Mouse (Mus musculus): ENCODE measurements around the gene AL731706.2. TPM values are rescaled to one million over a fixed set of nuclear protein-coding genes. Genes with fewer than 3 reads are reported as not detected.
"Not testable (repeated sequence)": the region's sequence is repeated elsewhere in the genome, so short reads cannot be mapped to it uniquely, and the experiment has no call there.

The AL731706.2 gene
- total RNA-seq (2021): 10 to 100 TPM; 19.8 to 23.8 TPM
- long read RNA-seq, experiment 1: 0 reads
- long read RNA-seq, experiment 2: 0 reads

DNA sequence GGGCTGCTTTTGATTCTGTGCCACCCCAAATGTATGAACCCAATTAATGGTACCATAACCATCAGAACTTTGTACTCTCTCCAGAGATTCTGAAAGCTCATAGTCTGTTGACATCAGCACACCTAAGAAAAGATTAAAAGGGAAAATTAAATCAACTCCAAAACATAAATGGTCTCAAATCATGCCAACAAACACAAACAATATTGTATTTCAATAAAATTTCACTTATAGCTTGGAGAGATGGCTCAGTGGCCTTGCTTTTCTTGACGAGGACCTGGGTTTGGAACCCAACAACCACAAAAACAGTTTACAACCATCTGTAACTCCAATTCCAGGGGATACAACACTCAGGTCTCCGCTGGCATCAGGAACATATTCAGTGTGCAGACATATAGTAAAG, at the start of gene AL731706.2:
TSS of gene AL731706.2 (minus strand) at position 101 of the 400 bp plus-strand sequence.
- intact Hi-C loops (cut with DNase I): loop anchor here (5.0 to 10.0 kb wide), 2 partner anchors 161 to 398 kb away; no protein-coding TSS in a partner anchor

DNA sequence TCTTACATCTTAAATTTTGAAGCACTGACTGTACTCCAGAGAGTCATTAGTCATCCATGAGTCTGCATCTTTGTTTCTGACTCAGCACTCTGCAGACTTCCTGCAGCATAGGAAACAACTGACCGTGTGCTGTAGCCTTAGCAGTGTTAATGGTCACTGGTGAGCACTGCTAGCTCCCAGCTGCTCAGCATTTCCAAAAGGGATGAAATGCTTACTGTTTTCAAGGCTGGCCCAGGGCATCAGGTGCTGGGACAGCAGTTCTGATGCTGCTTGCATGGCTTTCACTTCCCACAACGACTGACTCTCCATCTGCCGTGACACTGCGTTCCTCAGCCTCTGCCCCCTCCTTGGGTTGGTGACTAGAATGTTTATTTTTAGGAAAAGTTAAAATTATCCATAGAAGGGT, 35.5 kb upstream of the AL731706.2 start:
- intact Hi-C loops (cut with DNase I): no loop called here
- DNase-seq: peak in 1 of 2 experiments; percentile 24

More for the DNA sequence above, at the start of gene AL731706.2:
- no peak for DNase-seq

DNA sequence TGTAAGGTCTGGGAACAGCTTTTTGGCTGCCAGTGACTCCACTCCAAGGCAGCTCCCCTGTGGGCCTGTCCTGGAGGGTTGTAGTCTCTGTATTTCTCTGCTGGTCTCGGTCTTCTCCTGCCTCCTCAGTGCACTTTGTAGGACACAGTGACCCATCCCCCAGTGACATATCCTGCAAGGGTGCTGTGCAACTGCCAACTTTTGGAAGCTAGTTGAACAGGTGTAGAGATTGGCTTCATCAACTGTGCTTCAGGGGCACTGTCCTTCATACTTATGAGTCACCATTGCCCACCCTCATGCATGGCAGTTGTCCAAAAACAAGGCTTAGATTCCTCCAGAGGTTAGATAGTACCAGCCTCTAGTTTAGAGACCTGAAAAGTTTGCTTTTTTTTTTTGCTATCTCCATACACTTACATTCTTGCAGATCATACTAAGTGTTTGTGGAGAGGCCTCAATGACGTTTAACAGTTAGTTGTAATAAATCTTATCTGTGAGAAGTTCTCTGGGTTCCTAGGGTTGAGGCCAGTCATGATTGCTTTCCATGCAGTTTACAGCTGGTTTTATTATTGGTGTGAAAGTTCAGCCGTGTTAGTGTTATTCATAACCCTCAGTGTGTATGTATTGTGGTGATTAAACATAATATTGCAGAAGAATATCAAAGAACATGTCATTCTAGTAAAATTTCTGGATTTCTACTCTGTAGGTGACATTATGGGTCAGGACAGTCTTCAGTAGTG, 34.9 kb upstream of the AL731706.2 start:
- intact Hi-C loops (cut with DNase I): no loop called here

DNA sequence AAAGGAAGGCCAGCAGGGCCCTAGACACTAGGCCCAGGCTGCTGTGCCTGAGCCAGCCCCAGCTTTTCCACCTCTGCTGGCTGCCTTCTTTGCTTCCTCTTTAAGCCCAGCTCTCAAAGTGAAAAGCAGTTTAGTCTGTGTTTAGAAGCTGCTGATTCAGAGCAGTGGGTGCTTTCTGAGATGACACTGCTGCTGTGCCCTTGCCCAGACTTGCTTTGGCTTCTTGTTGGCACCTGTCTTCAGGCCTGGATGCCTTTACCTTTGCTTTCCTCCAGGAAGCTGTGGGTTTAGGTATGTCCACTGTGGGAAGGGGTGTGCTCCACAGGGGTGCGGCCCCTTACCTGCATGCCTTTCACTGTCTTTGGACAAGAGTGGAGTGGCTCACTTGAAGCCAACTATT, 34.0 kb upstream of the AL731706.2 start:
- intact Hi-C loops (cut with DNase I): no loop called here
- no peak for DNase-seq

More for the DNA sequence above, 34.9 kb upstream of the AL731706.2 start:
- no peak for DNase-seq

DNA sequence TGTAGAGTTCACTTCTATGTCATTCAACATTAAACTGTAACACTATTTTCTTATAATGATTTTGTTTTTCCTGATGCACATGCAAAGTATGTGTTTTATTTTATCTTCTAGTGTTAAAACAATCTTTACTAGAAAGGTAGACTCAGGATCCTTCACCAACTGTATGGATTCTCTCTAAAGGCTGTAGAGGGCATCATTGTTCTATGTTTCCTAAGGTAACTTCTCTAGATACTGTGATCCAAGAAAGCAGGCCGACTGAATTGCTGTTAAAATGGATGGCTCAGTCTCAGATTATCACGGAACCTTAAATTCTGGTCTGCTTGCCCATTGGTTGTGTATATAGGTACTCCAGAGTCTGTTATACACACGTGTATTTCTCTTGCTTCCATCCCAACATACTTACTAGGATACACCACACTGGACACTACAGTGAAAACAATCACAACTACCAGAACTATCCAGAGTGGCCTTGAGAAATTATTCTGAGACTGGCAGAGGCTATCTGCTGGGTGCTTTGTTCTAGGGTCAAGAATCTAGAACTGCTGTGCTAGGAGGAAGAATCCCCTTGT, 28.9 kb upstream of the AL731706.2 start:
- no peak for DNase-seq

DNA sequence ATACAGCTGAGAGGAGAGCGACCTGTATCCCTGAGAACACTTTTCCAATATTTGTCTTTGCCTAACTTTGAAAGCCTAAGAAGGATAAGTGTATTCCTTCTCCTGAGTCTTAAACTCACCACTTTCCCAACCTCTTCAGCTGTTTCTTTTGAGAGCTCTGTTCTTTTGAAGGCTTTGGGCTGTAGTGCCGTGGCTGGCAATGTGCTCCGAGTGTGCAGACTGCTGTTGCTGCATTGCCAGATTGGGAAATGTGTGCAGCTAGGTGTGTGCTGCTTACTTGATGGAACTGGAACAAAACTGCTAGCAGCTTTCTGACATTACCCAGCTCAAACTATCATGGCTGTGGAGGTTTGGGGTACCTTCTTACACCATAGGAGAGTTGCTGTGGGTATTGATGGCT, 27.5 kb upstream of the AL731706.2 start:
- intact Hi-C loops (cut with DNase I): loop anchor here (5.0 kb wide), 1 partner anchor 204 kb away; the partner anchor contains the start of gene Jag1
- DNase-seq: no peak

More for the DNA sequence above, 28.9 kb upstream of the AL731706.2 start:
- intact Hi-C loops (cut with DNase I): loop anchor here (1.0 to 5.0 kb wide), 3 partner anchors 203 to 1028 kb away; partner anchors contain the start of gene Jag1

DNA sequence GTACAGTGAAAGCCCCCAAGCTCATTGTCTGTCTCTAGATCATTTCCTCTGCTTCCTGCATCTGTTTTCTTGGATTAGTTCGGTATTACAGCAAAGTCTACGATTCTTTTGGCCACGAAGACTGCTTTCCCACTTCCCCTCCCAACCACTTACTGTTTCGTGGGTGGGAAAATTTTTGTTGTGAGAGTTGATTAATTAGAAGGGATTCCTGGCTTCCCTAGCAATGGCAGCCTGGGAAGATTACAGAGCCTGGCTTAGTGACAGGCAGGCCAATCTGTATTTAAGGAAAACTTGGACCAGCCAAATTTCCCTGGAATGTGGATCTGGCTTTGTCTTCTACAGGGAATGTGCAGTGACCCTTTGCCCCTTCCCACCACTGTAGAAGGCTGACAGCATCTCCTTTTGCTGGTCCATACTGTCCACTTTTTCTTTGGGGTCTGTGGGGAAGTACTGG, 26.5 kb upstream of the AL731706.2 start:
- peak in 1 of 2 experiments; percentile 30 for DNase-seq
- intact Hi-C loops (cut with DNase I): loop anchor here (5.0 kb wide), 1 partner anchor 205 kb away; the partner anchor contains the start of gene Jag1

DNA sequence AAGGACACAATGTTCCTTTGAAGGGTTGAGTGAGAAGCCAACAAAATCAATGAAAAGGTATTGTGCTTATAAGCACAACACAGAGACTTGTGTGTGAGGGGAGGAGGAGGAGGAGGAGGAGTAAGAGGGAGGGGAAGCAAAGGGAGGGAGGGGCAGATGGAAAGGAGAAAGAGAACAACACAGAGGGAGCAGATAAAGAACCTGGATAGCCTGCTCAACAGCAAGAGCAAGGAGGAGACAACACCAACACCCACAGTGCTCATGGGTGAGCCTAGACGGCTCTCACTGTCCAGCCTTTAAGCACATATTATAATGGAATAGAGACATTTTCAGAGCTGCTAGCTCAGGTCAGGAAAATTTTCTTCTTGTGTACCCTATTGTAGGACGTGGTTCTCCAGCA, 23.8 kb upstream of the AL731706.2 start:
- DNase-seq: no peak
- intact Hi-C loops (cut with DNase I): no loop called here

DNA sequence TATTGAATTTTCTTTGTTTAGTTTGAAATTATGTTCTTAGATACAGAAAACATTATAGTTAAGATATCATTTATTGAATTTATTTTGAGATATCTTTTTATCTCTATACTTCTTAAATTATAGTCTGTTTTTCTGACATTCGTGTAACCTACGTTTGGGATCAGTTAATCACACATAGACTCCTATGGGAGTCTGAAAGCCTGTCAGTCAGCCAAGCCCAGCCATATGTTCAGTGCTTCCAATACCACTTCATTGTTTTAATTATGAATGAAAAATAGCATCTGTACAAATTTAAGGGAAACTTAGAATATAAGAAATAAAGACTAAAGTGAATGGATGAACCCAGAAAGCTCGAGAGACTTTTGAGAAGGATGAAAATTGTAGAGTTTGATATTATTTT, 23.1 kb upstream of the AL731706.2 start:
- no peak for DNase-seq
- intact Hi-C loops (cut with DNase I): no loop called here

DNA sequence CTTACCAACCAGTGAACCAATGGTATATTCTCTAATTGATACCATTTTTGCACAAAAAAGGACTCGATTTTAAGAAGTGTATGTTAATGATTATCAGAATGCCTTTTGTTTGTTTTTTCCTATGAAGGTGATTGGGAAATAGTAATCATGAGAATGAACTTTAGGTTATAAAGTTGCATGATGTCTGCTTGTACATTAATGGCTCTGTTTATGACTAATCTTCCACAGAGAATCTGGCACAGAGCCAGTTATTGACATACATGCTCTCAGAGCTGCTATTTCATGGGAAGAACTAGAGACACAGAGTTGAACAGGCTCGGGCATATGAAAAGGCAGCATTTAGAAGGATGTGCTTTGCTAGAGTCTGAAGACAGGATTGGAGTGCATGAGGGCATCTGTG, 10.7 kb upstream of the AL731706.2 start:
- no peak for DNase-seq
- intact Hi-C loops (cut with DNase I): no loop called here

DNA sequence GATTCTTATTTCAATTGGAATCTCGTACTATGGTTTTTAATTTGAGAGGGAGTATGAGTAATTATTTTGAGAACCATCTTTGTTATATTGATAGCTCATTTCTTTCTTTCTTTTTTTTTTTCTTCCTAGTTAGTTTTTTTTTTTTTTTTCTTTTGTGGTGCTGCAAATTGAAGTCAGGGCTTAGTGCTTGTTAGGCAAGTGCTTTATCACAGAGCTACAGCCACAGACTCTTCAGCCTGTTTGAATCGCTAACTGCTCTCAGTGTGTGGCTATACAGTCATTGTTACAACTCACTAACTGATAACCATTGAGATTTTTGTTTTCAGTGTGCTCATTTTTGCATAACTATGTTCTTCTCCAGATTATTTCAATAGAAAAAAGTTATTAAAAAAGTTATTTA, 9.0 kb upstream of the AL731706.2 start:
- no peak for DNase-seq
- intact Hi-C loops (cut with DNase I): no loop called here

DNA sequence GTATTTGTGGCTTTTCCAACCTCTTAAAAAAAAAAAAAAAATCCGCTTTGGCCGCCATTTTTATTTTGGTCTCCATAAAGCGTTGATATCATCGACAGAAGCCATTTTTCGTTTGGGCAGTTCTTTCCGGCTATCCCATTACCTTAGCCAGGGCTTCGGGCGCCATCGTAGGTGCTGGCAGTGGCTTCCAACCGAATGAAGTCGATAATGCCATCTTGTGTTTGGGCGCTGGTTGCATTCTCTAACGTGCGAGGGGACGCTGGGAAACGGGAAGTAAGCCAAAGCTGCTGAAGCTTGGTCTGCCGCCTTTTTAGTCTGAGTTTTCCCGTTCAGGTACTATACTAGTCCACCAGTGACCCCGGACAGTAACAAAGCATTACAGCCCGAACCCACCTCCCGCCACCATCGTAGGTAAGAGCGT, 6.5 kb upstream of the AL731706.2 start:
- intact Hi-C loops (cut with DNase I): no loop called here
- DNase-seq: peak; percentile 91 to 95

DNA sequence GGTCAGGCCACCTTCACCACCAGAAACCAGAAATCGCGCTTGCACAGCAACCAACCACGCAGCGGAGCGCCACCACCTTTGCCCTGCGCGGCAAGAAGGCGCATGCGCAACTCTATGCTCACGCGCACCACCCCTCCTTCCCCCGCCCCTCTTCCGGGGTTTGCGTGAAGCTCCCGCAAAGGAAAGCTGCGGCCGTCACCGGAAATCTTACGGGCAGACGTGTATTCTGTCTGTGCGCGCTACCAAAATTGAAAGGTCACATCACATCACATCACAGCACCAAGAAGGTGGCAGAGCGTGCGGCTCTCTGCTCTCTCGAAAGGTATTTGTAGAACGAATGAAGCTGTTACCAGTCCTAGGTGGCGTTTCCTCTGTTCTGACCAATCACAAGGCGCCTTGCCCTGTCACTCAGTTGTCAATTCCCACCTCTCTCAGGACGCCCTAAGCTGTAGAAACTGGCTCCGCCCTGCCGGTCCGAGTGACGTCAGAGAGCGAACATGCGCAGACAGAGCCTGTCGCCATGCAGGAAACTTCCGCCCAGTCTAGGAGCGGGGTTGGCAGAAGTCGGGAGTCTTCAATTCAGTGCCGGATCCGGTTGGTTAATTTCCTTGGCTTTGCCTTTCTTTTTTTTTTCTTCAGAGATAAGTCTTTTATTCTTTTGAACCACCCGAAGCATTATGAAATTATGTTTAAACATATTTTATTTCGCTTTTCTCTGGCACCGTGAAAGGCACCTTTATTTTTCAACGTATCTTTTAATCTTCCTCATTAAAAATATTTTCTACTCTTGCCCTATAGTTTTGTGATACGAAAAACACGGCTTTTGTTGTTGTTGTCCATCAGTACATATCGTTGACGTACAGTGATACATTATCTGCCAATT, 5.8 kb upstream of the AL731706.2 start, which contains the start of the genes Slx4ip, AL731706.1 and Mkks:
TSS of gene Slx4ip (plus strand) at position 151 of the 883 bp plus-strand sequence.
TSS of gene AL731706.1 (minus strand) at position 322 of the 883 bp plus-strand sequence.
TSS of gene Mkks (minus strand) at position 322 of the 883 bp plus-strand sequence.
- intact Hi-C loops (cut with DNase I): no loop called here
- DNase-seq: peak; percentile 98 to 99

DNA sequence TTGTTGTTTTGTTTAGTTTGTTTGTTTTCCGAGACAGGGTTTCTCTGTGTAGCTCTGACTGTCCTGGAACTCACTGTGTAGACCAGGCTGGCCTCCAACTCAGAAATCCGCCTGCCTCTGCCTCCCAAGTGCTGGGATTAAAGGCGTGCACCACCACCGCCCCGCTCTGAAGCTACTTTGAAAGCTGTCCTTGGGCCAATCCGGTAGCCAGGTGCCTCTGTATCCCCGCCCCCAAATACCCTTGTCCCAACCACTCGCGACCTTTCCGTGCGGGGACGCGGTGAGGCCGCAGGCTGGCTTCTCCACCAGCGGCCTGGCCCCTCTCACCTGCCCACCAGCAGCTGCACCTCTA, 5.2 kb upstream of the AL731706.2 start:
- DNase-seq; intact Hi-C loops (cut with DNase I): not testable (repeated sequence)

DNA sequence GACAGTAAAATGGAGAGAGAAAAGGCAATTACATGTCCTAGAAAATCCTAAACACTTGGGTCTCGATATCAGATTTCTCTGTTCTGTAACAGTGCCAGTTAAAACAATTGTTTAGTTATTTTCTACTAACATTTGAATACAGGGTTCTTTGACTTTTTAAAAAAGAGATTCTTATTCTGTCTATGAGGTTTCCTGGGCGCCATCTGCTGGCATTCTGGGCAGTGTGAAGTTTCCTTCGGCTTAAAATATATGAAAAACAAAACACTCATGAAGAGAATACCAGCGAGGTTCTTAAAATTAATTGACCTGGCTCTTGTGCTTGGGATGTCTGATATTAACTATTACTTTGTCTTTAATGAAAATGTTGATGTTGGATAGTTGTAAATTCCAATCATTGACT, 1.4 kb upstream of the AL731706.2 start:
- intact Hi-C loops (cut with DNase I): loop anchor here (5.0 to 10.0 kb wide), 2 partner anchors 162 to 400 kb away; no protein-coding TSS in a partner anchor
- DNase-seq: peak; percentile 26 to 50

DNA sequence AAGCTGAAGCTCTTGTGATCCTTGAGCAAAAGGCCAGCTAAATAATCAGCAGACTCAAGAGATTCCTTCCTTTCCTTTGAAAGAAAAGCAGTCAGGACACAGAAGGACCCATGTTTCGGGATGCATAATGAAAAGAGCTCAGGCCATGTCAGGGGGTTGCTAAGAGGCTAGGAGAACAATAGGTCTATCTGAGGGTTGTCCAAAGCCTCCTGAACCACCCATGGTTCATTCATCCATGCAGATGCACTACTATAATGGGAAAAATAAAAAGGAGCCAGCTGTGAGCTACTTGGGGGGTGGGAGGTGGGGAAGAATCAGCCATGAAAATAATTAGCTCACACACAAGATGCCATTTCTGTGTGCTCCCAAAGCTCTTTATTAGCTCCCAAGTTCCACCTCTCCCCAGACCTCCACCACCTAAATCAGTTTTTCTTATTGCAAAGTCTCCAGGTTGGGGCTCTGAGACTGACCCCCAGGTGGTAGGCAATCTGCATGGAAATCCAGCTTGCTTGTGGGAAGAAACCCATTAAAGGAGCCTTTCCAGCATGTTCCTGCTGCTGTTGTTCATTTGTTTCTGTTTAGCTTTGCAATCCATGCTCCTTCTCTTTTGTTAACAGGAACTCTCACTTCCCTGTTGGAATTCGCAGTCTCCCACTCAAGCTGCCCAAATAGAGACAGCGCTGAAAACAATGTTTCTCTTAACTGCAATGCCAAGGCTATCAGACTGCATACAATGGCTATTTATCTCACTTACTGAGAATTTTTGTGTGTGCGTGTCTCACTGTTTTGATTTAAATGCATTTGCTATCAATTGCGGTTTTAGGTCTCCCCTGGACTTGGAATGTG, 30.7 kb downstream of the AL731706.2 start:
- intact Hi-C loops (cut with DNase I): no loop called here
- no peak for DNase-seq

DNA sequence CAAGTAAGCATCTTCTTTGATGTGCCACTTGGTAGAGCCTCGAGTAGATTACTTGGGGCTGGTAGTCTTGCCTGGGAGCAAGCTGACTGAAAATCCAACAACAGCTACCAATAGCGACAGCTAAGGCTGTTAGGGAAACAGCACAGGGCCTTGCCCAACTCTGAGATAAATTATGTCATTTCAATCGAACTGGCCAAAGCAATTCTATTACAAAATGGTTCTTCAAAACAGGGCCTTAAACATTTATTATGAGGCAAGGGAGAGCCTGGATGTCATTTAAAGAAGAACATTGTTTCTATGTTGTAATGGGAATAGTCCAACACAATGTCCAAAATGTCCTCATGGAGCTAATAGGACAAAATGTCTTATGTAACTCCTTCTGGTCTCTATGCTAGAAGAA, 35.1 kb downstream of the AL731706.2 start:
- no peak for DNase-seq
- intact Hi-C loops (cut with DNase I): no loop called here

DNA sequence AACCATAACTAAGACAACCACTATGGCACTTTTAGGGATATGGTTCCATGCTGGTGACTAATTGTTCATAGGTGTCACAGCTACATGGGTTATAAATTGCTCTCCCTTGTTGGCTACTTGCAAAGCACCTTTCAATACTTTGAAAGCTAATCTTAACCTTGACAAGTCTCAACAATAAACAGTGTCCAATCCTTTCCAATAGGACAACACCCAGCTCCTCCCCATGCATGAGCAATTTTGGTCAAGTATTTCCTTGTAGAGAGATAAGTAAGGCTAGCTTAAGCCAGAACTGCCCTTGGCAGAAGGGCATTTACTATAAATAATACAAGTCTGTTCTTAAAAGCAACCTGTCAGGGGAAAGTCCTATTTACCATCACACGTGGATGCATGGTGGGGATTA, 47.5 kb downstream of the AL731706.2 start:
- intact Hi-C loops (cut with DNase I): no loop called here
- DNase-seq: peak in 1 of 2 experiments; percentile 9

DNA sequence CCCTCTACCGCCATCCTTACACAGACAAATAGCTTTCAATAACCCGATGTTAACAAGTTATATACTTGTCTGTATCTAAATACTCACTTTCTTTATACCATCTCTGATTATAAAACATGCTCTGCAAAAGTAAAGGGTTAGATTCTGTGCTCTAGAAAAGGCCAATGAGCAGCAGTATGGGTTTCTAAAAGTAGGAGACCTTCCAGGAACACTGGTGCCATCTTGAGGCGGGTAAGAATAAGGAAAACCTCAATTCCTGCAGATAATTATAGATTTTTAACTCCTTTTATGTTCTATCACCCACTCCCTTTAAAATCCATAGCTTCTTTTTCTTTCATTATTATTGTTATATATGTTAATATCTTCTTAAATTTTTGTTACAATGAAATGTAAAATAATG, 49.6 kb downstream of the AL731706.2 start:
- no peak for DNase-seq
- intact Hi-C loops (cut with DNase I): no loop called here

Measured in heart, postnatal 14 days (tissue).